Mouse (Mus musculus) right cerebral cortex, postnatal 10 days (tissue): ENCODE data around the gene Cyp4a29.
"Not testable (repeated sequence)": the region's sequence is repeated elsewhere in the genome, so short reads cannot be mapped to it uniquely, and the experiment has no call there.

Source experiments
- DNase-seq, 2 experiments: peaks; one replicate each; pipeline ENCODE4 v3.0.0; 2021; ENCODE audit warnings: low spot score in 2 of 2

Cyp4a29 gene

GRCm38 (mm10) chr4:115241784-115242183 lies at the start of gene Cyp4a29:
TSS of gene Cyp4a29 (plus strand) at chr4:115242084.
- DNase-seq: no peak

DNA sequence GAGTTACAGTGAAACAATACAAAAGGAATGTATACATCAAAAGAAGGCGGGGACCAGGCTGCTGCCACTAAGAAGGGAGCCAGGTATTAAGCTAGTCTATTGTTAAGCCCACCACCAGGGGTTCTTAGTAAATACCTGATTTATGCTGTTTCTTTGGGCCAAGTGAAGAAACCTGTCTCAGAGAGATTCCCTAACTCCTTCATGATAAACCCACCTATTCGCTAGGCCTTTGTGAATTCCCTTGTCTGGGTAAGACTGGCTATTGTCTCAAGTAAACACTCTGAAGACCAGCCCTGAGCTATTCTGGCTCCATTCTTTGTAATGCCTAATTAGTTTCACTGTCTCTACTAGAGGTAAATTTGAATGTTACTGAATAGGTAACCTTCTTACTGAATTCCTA lies 9.0 kb upstream of the Cyp4a29 start:
- DNase-seq: not testable (repeated sequence)

- no peak for DNase-seq
Measured at GRCm38 (mm10) chr4:115236462-115237096, 5.3 kb upstream of the Cyp4a29 start.

DNA sequence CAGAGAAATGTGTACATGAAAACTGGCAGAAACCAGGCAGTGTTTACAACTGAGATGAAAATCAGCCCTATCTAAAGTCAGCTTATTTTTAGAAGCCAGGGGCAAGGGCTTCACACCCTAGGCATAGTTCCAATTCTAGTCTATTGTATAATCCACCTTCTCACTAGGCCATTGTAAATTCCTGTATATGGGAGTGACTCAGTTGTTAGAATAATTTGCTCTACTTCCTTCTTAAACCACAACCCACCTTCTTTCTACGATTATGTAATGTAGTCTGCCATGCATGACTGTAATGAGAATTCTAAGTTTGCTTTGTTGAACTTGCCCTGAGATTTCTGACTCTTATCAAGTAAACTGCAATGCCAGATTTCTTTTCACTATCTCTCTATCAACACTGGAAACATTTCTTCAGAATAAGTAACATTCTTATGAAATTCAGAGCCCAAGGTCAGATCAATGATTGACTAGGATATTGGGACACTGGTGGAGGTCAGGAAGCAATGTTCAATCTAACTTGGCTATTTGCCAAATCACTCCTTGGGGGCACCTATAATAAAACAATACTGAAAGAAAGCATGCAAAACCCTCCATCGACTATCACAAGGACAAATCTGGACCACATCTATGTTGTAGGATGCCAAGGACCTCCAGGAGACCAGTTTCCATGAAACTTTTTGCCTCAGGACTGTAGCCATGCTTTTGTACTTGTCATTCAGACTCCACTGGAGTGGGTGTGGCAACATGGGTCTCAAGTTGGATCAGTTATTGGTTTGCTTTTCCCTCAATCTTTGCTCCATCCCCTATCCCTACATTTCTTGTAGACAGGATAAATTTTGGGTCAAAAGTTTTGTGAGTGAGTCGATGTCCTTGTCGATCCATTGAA lies 23.0 kb downstream of the Cyp4a29 start:
- not testable (repeated sequence) for DNase-seq

GRCm38 (mm10) chr4:115278215-115278982 lies 36.5 kb downstream of the Cyp4a29 start:
- not testable (repeated sequence) for DNase-seq

- DNase-seq: no peak
Measured at GRCm38 (mm10) chr4:115280342-115280741, 38.5 kb downstream of the Cyp4a29 start.

DNA sequence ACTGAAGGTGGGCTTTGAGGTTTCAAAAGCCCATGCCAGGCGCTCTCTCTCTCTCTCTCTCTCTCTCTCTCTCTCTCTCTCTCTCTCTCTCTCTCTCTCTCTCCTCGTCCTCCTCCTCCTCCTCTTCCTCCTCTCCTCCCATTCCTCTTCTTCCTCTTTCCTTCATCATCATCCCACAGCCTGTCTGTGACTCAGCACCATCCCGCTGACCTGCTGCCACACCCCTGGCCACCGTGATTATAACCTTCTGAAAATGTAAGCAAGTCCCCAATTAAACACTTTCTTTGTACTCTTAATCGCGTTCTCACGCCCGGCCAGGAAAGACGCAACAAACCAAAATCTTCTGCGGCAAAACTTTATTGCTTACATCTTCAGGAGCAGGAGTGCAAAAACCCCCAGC lies 38.9 kb downstream of the Cyp4a29 start:
- not testable (repeated sequence) for DNase-seq

DNA sequence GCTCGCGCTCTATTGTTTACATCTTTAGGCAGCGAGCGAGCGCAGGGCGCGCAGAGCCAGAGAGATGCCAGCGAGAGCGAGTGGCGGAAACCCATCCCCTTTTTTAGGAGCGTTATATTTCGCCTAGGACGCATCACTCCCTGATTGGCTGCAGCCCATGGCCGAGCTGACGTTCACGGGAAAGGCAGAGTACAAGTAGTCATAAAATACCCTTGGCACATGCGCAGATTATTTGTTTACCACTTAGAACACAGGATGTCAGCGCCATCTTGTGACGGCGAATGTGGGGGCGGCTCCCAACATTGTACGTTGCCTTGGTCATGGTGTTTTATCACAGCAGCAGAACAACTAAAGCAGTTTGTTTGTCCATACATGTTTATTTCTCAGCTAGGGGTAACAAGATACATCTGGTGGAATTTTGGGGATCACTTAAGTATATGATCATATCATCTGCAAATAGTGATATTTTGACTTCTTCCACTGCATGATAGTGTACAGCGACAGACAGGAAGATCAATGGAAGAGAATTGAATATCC lies 39.4 kb downstream of the Cyp4a29 start:
- not testable (repeated sequence) for DNase-seq

- not testable (repeated sequence) for DNase-seq
Measured at GRCm38 (mm10) chr4:115298746-115299145, 56.9 kb downstream of the Cyp4a29 start, which contains the start of gene Cyp4a12a. TSS of gene Cyp4a12a (plus strand) at chr4:115299046.
